In the genomic region with DNA sequence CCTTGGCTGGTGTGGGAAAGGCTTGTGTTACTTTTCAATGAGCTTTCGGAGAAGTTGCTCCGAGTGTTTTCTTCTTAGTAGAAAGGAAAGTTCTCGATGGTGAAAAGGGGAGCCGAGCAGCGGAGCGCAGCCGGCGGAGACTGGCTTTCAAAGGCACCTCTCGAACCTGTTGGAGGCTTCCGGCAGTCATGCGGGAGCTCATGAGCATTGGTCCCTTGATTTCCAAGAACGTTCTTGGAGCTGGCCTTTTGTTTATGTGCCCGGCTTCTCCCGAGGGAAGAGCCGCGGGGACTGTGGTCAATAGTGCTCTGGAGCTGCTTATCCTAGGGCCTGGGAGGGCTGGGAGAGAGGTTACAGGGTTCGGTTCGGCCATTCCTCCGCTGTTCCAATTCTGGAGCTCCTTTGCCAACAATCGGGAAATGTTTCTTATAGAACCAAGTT, we compare ENCODE assay signal across 8 mouse cellular contexts. TPM values are rescaled to one million over a fixed set of nuclear protein-coding genes. Genes with fewer than 3 reads are reported as not detected.
DNase-seq lines count a peak whose midpoint lies in the region; ATAC-seq and TF ChIP-seq lines count a peak whose summit lies in the region.

No protein-coding gene starts in this region.

- no peaks in the 10 kb centered on the region for H3K79me2 ChIP-seq in CH12.LX (replicated peaks; ENCODE audit: control insufficient read depth, extremely low read depth, insufficient read depth, poor library complexity, severe bottlenecking)

- TF ChIP-seq RAD21 in CH12.LX (IDR thresholded peaks at IDR 0.05; ENCODE audit: low read depth, low read length) = no peak

- no peak for TF ChIP-seq CTCF in CH12.LX (conservative IDR thresholded peaks at IDR 0.05 in 1 of 2, IDR thresholded peaks at IDR 0.05 in 1 of 2; ENCODE audit: low read depth in 2 of 2, low read length in 2 of 2)
- TF ChIP-seq CTCF in liver, postnatal 0 days (IDR thresholded peaks at IDR 0.05; ENCODE audit: low read depth) = no peak

- H3K36me3 ChIP-seq in CH12.LX (replicated peaks in 1 of 2; ENCODE audit: control insufficient read depth in 1 of 2, insufficient read depth in 1 of 2, low read length in 1 of 2) = no peaks in the 10 kb centered on the region
- H3K36me3 ChIP-seq in hindbrain, embryonic 11.5 days (ENCODE audit: control insufficient read depth, insufficient read depth, low read length) = no peaks in the 10 kb centered on the region
- no peaks in the 10 kb centered on the region for H3K36me3 ChIP-seq in liver, postnatal 0 days (replicated peaks; ENCODE audit: insufficient read depth, low read length)

- peak overlapping the region; percentile 86 for H3K4me2 ChIP-seq in CH12.LX (ENCODE audit: insufficient read depth, low read depth, poor library complexity, severe bottlenecking)
- peak overlapping the region; percentile 98 for H3K4me2 ChIP-seq in hindbrain, embryonic 11.5 days (replicated peaks; ENCODE audit: low read depth, low read length)
- peak overlapping the region; percentile 95 for H3K4me2 ChIP-seq in liver, postnatal 0 days (ENCODE audit: low read depth, low read length)

- no peak for TF ChIP-seq EP300 in CH12.LX (IDR thresholded peaks at IDR 0.05; ENCODE audit: low read length)
- no peak for TF ChIP-seq EP300 in liver, postnatal 0 days (IDR thresholded peaks at IDR 0.05; ENCODE audit: low read depth)

- no peak for ATAC-seq in hindbrain, embryonic 11.5 days (ENCODE audit: low FRiP score)
- no peak for ATAC-seq in liver, postnatal 0 days

- no peak for TF ChIP-seq POLR2A in CH12.LX (IDR thresholded peaks at IDR 0.05; ENCODE audit: low read depth, low read length)

- no peaks in the 10 kb centered on the region for H3K9me3 ChIP-seq in CH12.LX (replicated peaks; ENCODE audit: low read length)
- H3K9me3 ChIP-seq in hindbrain, embryonic 11.5 days (ENCODE audit: control insufficient read depth, low read length) = no peaks in the 10 kb centered on the region
- no peaks in the 10 kb centered on the region for H3K9me3 ChIP-seq in liver, postnatal 0 days (ENCODE audit: low read length)

- dilution Hi-C loops in CH12.LX (cut with MboI; ENCODE audit: extremely low pct_ligation_motif_present, extremely low pct_unique_long_range_greater_than_20kb, low sequenced_read_pairs) = no loop called here

- no peak overlapping the region for H3K27ac ChIP-seq in CH12.LX (ENCODE audit: insufficient read depth, low read depth)
- H3K27ac ChIP-seq in hindbrain, embryonic 11.5 days (ENCODE audit: low read depth, low read length) = no peak overlapping the region
- no peak overlapping the region for H3K27ac ChIP-seq in liver, postnatal 0 days (ENCODE audit: low read depth)

- no peak overlapping the region for H3K9ac ChIP-seq in CH12.LX (ENCODE audit: insufficient read depth, low read depth)
- peak overlapping the region; percentile 72 for H3K9ac ChIP-seq in hindbrain, embryonic 11.5 days (ENCODE audit: low read depth, low read length)
- H3K9ac ChIP-seq in liver, postnatal 0 days (replicated peaks) = no peak overlapping the region

- in situ Hi-C loops in CH12.LX (cut with MboI; ENCODE audit: low pct_ligation_motif_present, low pct_unique_long_range_greater_than_20kb, low sequenced_read_pairs) = no loop called here

- H3K27me3 ChIP-seq in CH12.LX (replicated peaks) = peaks cover 63% of the 10 kb centered on the region
- H3K27me3 ChIP-seq in hindbrain, embryonic 11.5 days (ENCODE audit: control insufficient read depth, insufficient read depth, low read length) = peaks cover 42% of the 10 kb centered on the region
- peaks cover 65% of the 10 kb centered on the region for H3K27me3 ChIP-seq in liver, postnatal 0 days (ENCODE audit: insufficient read depth, low read length)

- peaks cover 0 to 24% of the 10 kb centered on the region in 2 experiments; a peak in 2 of 4 replicates for H3K4me1 ChIP-seq in CH12.LX (ENCODE audit: control insufficient read depth in 1 of 2, insufficient read depth in 2 of 2)
- peaks cover 18% of the 10 kb centered on the region for H3K4me1 ChIP-seq in hindbrain, embryonic 11.5 days (replicated peaks; ENCODE audit: control insufficient read depth, insufficient read depth, low read length)
- peaks cover 29% of the 10 kb centered on the region for H3K4me1 ChIP-seq in liver, postnatal 0 days (ENCODE audit: insufficient read depth)

- peak overlapping the region in 2 of 3 experiments; percentile 27 to 73 for H3K4me3 ChIP-seq in CH12.LX (replicated peaks in 1 of 3; ENCODE audit: low read depth in 2 of 3, low read length in 2 of 3, poor library complexity in 1 of 3)
- peak overlapping the region; percentile 59 for H3K4me3 ChIP-seq in hindbrain, embryonic 11.5 days (ENCODE audit: low read depth, low read length)
- peak overlapping the region; percentile 83 for H3K4me3 ChIP-seq in liver, postnatal 0 days (ENCODE audit: low read depth, low read length)

- under 1% methylated on average over 20 of the region's 20 CpGs for WGBS in hindbrain, embryonic 11.5 days
- WGBS in liver, postnatal 0 days (ENCODE audit: insufficient replicate concordance) = under 1% methylated on average over 20 of the region's 20 CpGs

- peak; percentile 26 for DNase-seq in cerebellum, adult 11-12 months
- no peak for DNase-seq in cerebellum, postnatal 4 days (ENCODE audit: low spot score in 2 of 2)
- no peak for DNase-seq in CH12.LX (ENCODE audit: extremely low read depth)
- DNase-seq in embryo, embryonic 11 days = peak; percentile 54
- no peak for DNase-seq in hindbrain, embryonic 11.5 days (ENCODE audit: low spot score)
- DNase-seq in liver, postnatal 0 days = peak; percentile 16
- DNase-seq in layer of hippocampus, adult 11-12 months (ENCODE audit: low spot score) = no peak
- DNase-seq in ovary, postnatal 10 days (ENCODE audit: low spot score) = no peak

TF ChIP-seq in CH12.LX, 34 proteins besides CTCF, POLR2A, EP300 and RAD21:
- TF ChIP-seq ZKSCAN1 (IDR thresholded peaks at IDR 0.05; ENCODE audit: borderline replicate concordance, low read depth, low read length) = no peak
- TF ChIP-seq ZMIZ1 (IDR thresholded peaks at IDR 0.05; ENCODE audit: low read depth, low read length) = no peak
- TF ChIP-seq CHD1 (IDR thresholded peaks at IDR 0.05; ENCODE audit: low read depth, low read length) = no peak
- TF ChIP-seq ZNF384 (IDR thresholded peaks at IDR 0.05; ENCODE audit: low read depth, low read length) = no peak
- no peak for TF ChIP-seq RCOR1 (conservative IDR thresholded peaks at IDR 0.05; ENCODE audit: low read depth, low read length)
- no peak for TF ChIP-seq MEF2A (IDR thresholded peaks at IDR 0.05; ENCODE audit: borderline replicate concordance, low read depth, low read length)
- no peak for TF ChIP-seq ZC3H11A (IDR thresholded peaks at IDR 0.05; ENCODE audit: low read depth, low read length)
- TF ChIP-seq NRF1 (IDR thresholded peaks at IDR 0.05; ENCODE audit: low read depth, low read length) = no peak

RNA-seq across cellular contexts. Expression of gene Nr4a3, which starts 1.5 kb away (rescaled TPM):
- total RNA-seq in CH12.LX (2012; rRNA removed) = 0.04 and 0.13 TPM in 2 replicates
- total RNA-seq in CH12.LX (2014; rRNA removed) = 0.24 and 0.32 TPM in 2 replicates
- 0.18 and 0.21 TPM in 2 replicates for polyA plus RNA-seq in CH12.LX (2012; ENCODE audit: insufficient read length, low read depth)
- polyA plus RNA-seq in hindbrain, embryonic 11.5 days (2014; fragmentation: Nextera tagmentation; extraction: Ambion mirVana) = 1.2 and 1.7 TPM in 2 replicates
- not detected in 2 replicates for polyA plus RNA-seq in liver, postnatal 0 days (2015; fragmentation: Nextera tagmentation; extraction: Ambion mirVana)

Comparison
In these comparisons a context has a peak if more than half of its experiments do, and no peak if none do; other contexts are left out.
1. DNase-seq: peak in cerebellum, adult 11-12 months (single experiment), embryo, embryonic 11 days (single experiment) and liver, postnatal 0 days (single experiment); none in cerebellum, postnatal 4 days (0 of 2), CH12.LX (single experiment), hindbrain, embryonic 11.5 days (single experiment), layer of hippocampus, adult 11-12 months (single experiment) and ovary, postnatal 10 days (single experiment).
2. Peak in every context shown above with its lines, with median percentiles within 50 percentile points of each other: H3K4me2 ChIP-seq and H3K4me3 ChIP-seq.